26 mouse cellular contexts compared by ENCODE assay signal in genomic region chr6:98584541-98584940, GRCm38 (mm10).
DNase-seq lines count a peak whose midpoint lies in the region; ATAC-seq and TF ChIP-seq lines count a peak whose summit lies in the region.
"Had no signal": no experiment of that assay in that cellular context is flagged by ENCODE, and none has a peak within 500 bp of the region (broad histone marks: within the 10 kb centered on the region; RNA-seq: fewer than 3 reads in every experiment).

No protein-coding gene starts in this region.

- TF ChIP-seq CTCF in lung, postnatal 0 days (IDR thresholded peaks at IDR 0.05): no peak

- H3K27me3 ChIP-seq in lung, postnatal 0 days (replicated peaks; ENCODE audit: insufficient read depth, low read length): no peaks in the 10 kb centered on the region
- no peaks in the 10 kb centered on the region for H3K27me3 ChIP-seq in hindbrain, embryonic 13.5 days
- H3K27me3 ChIP-seq: CH12.LX had no signal

- H3K27ac ChIP-seq in ES-E14 (ENCODE audit: insufficient read depth, low read depth, low read length, poor library complexity, severe bottlenecking): no peak overlapping the region
- no peak overlapping the region for H3K27ac ChIP-seq in lung, postnatal 0 days (ENCODE audit: low read length)
- no peak overlapping the region for H3K27ac ChIP-seq in hindbrain, embryonic 13.5 days

- H3K9me3 ChIP-seq in ES-E14 (ENCODE audit: control insufficient read depth, insufficient read depth, low read depth, low read length): no peaks in the 10 kb centered on the region
- no peaks in the 10 kb centered on the region for H3K9me3 ChIP-seq in lung, postnatal 0 days (ENCODE audit: low read length)
- H3K9me3 ChIP-seq in hindbrain, embryonic 13.5 days: no peaks in the 10 kb centered on the region

- no peak for TF ChIP-seq EP300 in lung, postnatal 0 days (IDR thresholded peaks at IDR 0.05)

- in situ Hi-C loops in ES-E14 (cut with MboI; ENCODE audit: low sequenced_read_pairs in 2 of 2, unreplicated experiment in 2 of 2): no loop called here

- peaks cover 0 to 10% of the 10 kb centered on the region in 2 experiments; a peak in 2 of 4 replicates for H3K4me1 ChIP-seq in ES-E14 (ENCODE audit: control insufficient read depth in 2 of 2, insufficient read depth in 2 of 2, low read length in 2 of 2, poor library complexity in 1 of 2)
- H3K4me1 ChIP-seq in lung, postnatal 0 days (ENCODE audit: insufficient read depth, low read depth, low read length): no peaks in the 10 kb centered on the region
- H3K4me1 ChIP-seq in hindbrain, embryonic 13.5 days (replicated peaks): no peaks in the 10 kb centered on the region

- no peak overlapping the region for H3K4me3 ChIP-seq in ES-E14 (ENCODE audit: insufficient read depth in 1 of 2, low read depth in 1 of 2, low read length in 2 of 2, poor library complexity in 1 of 2, severe bottlenecking in 1 of 2)
- no peak overlapping the region for H3K4me3 ChIP-seq in lung, postnatal 0 days (ENCODE audit: low read depth, low read length)
- H3K4me3 ChIP-seq in hindbrain, embryonic 13.5 days: no peak overlapping the region

- 79% methylated on average over 4 of the region's 4 CpGs for WGBS in lung, postnatal 0 days
- WGBS in hindbrain, embryonic 13.5 days: 79% methylated on average over 4 of the region's 4 CpGs

- H3K9ac ChIP-seq in ES-E14 (ENCODE audit: insufficient read depth, low read depth, low read length, poor library complexity, severe bottlenecking): no peak overlapping the region
- no peak overlapping the region for H3K9ac ChIP-seq in lung, postnatal 0 days (replicated peaks; ENCODE audit: low read depth)
- no peak overlapping the region for H3K9ac ChIP-seq in hindbrain, embryonic 13.5 days

- no peak overlapping the region for H3K4me2 ChIP-seq in lung, postnatal 0 days (replicated peaks; ENCODE audit: low read depth, low read length)
- no peak overlapping the region for H3K4me2 ChIP-seq in hindbrain, embryonic 13.5 days

- ATAC-seq in lung, postnatal 0 days: no peak
- no peak for ATAC-seq in hindbrain, embryonic 13.5 days (ENCODE audit: low FRiP score)
- ATAC-seq: activated CD4-positive, CD25-positive, alpha-beta regulatory T cell, adult 4 months; CD4-positive, CD25-positive, alpha-beta regulatory T cell, adult 4 months; Patski had no signal

- DNase-seq in ES-CJ7 (ENCODE audit: low read depth, low spot score): peak; percentile 63
- peak; percentile 16 for DNase-seq in ES-E14 (ENCODE audit: low read depth, low spot score)
- peak; percentile 50 for DNase-seq in R1 (ENCODE audit: low read depth, low spot score)
- peak; percentile 51 for DNase-seq in ZHBTc4 (ENCODE audit: low read depth, low spot score)
- no peak for DNase-seq in thymus, postnatal 0 days (ENCODE audit: low spot score)
- no peak for DNase-seq in left cerebral cortex, adult 18-20 months (ENCODE audit: low spot score in 2 of 2)
- DNase-seq in lung, postnatal 0 days (ENCODE audit: low spot score): no peak
- DNase-seq: adrenal gland, adult 2 months; adrenal gland, adult 8-10 months; adrenal gland, postnatal 10 days; adrenal gland, postnatal 14 days; adrenal gland, postnatal 25 days; adrenal gland, postnatal 36 days; B cell, adult 2 months; cerebellum, adult 11 months; cerebellum, adult 11-12 months; cerebellum, adult 18-20 months; cerebellum, adult 2 months; cerebellum, adult 8-10 months; cerebellum, adult 9-10 months had no signal

- no peaks in the 10 kb centered on the region for H3K36me3 ChIP-seq in ES-E14 (ENCODE audit: control insufficient read depth, insufficient read depth, low read length, poor library complexity, severe bottlenecking)
- no peaks in the 10 kb centered on the region for H3K36me3 ChIP-seq in lung, postnatal 0 days (ENCODE audit: insufficient read depth, low read length)
- no peaks in the 10 kb centered on the region for H3K36me3 ChIP-seq in hindbrain, embryonic 13.5 days
- H3K36me3 ChIP-seq: G1E had no signal

TF ChIP-seq in ES-E14, 5 proteins besides CTCF, POLR2A, EP300 and RAD21:
- no peak for TF ChIP-seq CHD2 (IDR thresholded peaks at IDR 0.05; ENCODE audit: low read depth, low read length)
- no peak for TF ChIP-seq ZC3H11A (IDR thresholded peaks at IDR 0.05; ENCODE audit: borderline replicate concordance, low read depth, low read length)
- no peak for TF ChIP-seq MAFK (IDR thresholded peaks at IDR 0.05; ENCODE audit: insufficient read depth, low read depth, low read length)
- no peak for TF ChIP-seq ZNF384 (IDR thresholded peaks at IDR 0.05; ENCODE audit: low read depth, low read length)
- TF ChIP-seq HCFC1 (IDR thresholded peaks at IDR 0.05; ENCODE audit: borderline replicate concordance, insufficient read depth, low read length): no peak

Comparison
In these comparisons a context has a peak if more than half of its experiments do, and no peak if none do; other contexts are left out.
1. DNase-seq: peak in ES-CJ7 (single experiment), ES-E14 (single experiment), R1 (single experiment) and ZHBTc4 (single experiment); none in thymus, postnatal 0 days (single experiment), left cerebral cortex, adult 18-20 months (0 of 2) and lung, postnatal 0 days (single experiment).